Mouse (Mus musculus) embryo, embryonic 9.5 days (tissue): ENCODE measurements at regions not wholly inside any gene's neighbourhood (a gene's known extent, or its start where the extent isn't known, plus 50 kb on each side); places are given as distances from the start of the nearest gene placed in this dataset.

Source experiments
- DNase-seq: peaks from one replicate; pipeline ENCODE4 v3.0.0-alpha.2; 2017; ENCODE audit errors: extremely low spot score

DNA sequence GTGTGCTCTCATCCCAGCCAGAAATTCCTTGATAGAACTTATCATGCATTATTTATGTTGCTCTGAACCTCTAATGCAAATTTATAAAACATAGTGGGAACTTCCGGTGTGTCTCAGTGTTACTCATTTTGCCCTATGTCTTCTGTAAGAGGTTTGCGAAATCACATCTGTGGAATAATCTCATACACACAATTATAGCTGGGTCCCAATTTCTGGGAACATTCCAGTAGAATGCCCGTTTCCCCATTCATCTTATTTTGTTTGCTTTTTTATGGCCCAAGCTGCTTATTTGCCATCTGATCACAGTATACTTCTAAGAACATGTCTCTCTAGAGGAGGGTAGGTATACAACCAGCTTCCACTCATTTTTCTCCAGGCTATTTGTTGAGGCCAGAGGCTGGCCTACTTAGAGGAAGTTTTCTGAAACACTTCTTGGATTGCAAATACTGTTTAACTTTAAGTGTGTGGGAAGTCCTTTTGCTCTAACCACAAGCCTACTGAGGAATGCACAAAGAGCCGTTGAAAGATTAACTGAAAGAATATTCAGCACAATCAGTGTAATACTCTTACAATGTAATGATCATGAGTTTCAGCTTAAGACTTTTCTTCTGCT is 474.1 kb upstream of the Slit2 start:
- DNase-seq, result no peak

DNA sequence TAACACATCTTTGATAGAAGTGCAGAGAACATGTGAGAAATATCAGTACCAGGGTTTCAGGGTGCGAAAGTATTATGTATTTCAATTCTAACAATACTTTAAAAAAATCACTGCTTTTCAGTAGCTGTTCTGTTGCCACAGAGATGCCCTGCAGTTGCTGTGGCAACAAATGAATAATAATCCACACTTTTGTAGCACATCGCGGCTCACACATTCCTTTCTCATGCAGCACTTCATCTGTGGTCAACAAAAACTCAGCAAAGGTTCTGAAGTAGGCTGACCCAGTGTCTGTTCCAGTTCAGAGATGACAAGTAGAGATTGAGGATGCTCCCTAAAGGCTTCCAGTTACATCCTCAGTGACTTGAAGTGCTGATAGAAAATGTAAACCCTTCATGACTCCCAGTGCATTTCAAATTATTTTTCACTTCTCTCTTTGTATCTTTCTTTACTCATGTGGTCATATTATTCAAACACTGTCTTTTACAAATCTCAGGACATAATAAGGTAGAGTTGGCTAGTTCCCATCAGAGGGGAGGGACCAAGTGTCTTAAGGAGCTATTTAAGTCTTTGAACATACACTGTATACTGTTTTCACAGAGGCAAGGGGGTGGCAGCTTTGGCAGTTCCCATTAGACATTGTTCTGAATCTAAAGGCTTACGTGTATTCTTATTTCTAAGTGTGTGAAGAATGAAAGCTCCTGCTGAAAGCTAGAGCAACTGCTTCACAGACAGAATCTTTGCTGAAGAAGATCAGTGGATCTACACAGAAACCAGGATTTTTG is 460.6 kb upstream of the Slit2 start:
- no peak for DNase-seq

DNA sequence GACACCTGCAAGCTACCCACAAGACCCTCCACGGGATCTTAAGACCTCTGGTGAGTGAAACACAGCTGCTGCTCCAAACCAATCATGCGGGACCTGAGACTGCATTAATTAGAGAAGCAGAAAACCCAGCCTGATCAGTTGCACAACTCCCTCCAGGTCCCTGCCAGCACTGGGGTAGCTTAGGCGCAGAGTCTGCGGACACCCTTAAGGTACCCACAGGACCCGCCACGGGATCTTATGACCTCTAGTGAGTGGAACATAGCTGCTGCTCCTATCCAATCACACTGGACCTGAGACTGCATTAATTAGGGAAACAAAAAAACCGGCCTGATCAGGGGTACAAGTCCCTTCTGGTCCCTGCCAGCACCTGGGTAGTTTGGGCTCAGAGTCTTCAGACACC is 454.3 kb upstream of the Slit2 start:
- DNase-seq, result no peak

DNA sequence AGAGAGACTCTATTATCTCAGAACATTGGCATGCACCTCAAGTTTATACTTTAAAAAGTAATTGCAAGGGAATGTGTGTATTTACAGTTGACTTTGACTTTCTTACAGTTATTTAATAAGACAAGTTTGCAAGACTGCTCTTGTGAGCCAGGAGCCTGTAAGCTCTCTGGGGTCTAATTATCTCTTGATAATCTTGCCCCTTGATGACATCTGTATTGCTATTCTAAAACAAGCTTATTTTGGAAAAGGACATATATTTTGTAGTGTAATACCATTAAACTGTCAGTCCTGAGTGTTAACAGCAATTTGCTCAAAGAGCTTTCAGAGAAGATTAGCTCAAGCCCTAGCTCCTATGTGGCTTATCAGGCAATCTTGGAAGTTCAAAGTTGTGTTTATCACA is 445.4 kb upstream of the Slit2 start:
- DNase-seq, result no peak

DNA sequence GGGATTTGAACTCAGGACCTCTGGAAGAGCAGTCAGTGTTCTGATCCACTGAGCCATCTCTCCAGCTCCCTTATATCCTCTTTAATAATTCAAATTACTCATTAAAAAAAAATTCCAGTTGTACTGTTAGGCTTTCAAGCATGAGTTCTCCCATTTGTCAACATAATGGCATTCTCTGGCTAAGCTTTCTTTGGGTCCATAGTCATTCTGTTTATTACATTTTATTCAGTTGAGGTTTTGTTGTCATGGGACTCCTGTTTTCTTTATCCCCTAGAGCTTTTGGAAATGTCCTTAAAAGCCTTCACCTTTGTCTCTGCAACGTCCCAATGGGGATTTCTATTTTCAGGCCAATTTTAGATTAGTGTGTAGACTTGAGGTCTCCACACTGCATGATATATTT is 440.7 kb upstream of the Slit2 start:
- no peak for DNase-seq

DNA sequence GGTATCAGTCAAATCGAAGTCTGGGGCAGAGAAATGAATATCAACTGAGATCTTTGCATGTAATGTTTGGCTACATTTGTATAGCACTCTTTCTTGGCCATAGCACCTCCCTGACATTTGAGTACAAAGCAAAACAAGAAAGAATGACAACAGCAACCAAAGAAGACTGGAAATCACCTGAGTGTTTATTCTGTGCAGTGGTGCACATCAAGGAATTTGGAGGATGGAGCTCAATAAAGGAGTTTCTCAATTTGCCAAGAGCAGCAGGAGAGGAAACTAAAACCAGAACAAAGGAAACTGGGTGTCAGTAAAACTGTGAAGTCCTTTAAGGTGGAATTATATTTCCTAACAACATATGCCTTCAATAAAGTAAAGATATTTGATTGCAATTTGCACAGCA is 426.2 kb upstream of the Slit2 start:
- DNase-seq, result peak; percentile 7

DNA sequence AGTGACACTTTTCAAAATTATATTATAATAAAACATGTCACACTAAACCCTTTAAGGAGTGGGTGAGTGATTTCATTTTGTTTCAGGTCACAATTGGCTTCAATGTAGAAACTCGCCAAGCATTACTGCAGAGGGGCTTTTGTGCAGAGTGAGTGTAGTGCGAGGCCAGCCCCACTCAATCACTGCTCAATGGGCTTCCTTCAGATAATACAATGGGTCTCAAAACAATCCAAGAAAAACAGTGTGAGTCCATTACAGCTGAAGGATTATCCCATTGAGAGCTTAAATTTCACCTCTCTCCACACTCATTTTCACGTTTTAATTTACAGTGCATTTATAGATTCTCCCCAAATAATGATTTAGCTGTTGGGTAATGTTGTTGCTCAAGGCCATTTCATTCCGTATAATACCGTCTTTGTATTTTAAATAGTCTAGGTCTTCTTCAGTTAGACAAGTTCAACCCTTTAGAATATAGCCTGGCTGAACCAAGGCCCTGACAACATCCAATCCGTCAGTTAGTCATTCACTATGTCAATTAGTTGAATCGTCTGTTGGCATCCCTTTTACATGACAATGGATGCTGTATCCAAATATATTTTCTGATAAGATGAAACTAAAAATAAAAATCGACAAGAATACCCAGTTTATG is 425.7 kb upstream of the Slit2 start:
- peak; percentile 17 for DNase-seq
